Mouse (Mus musculus): ENCODE results near the gene Psmd8.
"Not testable (repeated sequence)": the region's sequence is repeated elsewhere in the genome, so short reads cannot be mapped to it uniquely, and the experiment has no call there.

Psmd8 gene

DNA sequence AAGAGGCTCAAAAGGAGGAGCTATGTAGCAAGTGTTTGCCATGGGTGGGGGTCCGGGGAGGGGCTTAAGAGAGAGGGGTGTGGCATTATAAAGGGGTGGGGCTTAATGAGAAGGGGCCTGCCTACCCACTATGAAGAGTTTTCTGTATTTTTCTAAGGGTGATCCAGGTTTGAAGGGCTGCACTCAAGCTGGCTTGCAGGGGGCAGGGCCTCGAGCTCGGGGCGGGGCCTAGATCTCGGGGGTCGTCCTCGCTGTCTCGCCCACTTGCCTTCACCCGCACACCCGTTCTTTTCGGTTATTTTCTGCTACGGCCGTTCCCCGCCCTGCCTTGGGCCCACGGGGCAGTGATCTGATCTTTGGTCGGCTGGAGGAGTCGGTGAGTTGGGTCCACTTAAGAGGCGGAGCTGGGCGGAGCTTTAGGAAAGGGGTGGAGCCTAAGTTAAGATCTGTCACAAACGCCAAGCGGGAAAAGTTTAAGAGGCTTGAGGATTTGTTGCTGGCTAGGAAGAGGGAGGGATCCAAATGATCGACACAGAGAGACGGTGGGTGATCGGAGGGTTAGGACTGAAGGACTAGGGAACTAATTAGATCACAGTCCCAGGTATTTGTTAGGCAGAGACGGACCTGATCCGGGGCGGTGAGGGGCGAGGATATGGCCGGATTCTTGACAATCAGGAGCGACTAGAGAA lies 10.3 kb downstream of the Psmd8 start, which contains the start of the genes Ggn and Spred3:
Ggn (plus strand) TSS at position 145 of the 689 bp plus-strand sequence.
Spred3 (minus strand) TSS at position 346 of the 689 bp plus-strand sequence.
- peak; percentile 81 for DNase-seq (ENCODE audit: low read depth)

GRCm38 (mm10) chr7:29169231-29170065 lies 11.1 kb downstream of the Psmd8 start:
- peak; percentile 68 for DNase-seq (ENCODE audit: low read depth)

DNA sequence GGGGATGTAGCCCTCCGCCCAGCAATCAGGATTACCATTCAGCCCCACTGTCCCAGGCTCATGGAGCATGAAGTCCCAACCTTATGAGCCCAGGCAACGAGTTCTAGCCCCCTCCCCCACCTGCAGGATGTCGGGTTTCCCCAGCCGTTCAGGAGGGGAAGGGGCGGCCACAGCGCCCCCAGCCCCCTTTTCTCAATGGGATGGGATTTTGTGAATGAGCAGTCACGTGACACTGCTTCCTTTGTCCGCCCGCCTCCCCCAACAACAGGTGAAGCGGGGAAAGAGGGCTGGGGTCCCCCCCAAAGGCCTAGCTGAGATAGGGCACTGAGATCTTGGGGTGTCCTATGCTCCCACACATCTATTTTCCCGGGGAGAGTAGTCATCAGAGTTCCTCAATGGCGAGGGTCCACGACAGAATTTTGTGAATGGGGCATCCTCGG lies 11.7 kb downstream of the Psmd8 start:
- peak; percentile 29 for DNase-seq (ENCODE audit: low read depth)

GRCm38 (mm10) chr7:29168121-29168695 lies 12.3 kb downstream of the Psmd8 start:
- DNase-seq (ENCODE audit: low read depth): no peak

- DNase-seq (ENCODE audit: low read depth): no peak
Measured at GRCm38 (mm10) chr7:29167656-29168055, 12.8 kb downstream of the Psmd8 start.

DNA sequence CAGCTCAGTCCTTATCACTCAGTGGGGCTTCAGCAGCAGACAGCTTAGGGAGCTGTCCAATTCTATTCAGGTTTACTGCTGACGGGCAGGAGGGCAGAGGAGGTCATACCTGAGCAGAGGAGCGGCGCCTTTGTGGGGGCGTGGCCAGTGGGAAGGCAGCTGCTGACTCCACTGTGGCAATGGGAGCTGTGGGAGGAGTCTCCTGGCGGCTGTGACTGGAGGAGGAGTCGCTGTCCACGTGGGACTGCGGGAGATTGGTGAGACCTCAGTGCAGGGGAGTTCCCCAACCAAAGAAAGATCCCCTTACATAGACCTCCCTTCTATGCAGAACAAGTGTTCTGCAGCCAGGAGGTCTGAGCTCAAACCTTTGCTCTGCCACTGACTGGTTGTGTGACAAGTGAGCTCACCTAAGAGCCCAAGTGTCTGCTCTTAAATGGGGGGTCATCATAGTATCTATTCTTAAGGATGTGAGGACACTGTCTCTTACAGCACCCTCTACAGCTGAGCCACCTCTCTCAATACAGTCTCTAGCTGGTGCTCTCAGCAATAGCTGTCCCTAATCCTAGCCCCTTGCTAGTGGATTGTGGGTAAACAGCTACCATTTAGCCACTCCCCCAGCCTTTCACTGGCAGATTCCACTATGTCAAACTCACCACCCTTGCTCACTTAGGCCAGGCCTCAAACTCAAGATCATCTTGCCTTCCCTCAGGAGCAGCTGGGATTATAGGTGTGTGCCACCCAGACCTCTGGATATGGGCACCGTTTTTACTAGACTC lies 17.6 kb downstream of the Psmd8 start:
- DNase-seq (ENCODE audit: low read depth): peak; percentile 78

GRCm38 (mm10) chr7:29162294-29162693 lies 18.2 kb downstream of the Psmd8 start:
- DNase-seq (ENCODE audit: low read depth): no peak

DNA sequence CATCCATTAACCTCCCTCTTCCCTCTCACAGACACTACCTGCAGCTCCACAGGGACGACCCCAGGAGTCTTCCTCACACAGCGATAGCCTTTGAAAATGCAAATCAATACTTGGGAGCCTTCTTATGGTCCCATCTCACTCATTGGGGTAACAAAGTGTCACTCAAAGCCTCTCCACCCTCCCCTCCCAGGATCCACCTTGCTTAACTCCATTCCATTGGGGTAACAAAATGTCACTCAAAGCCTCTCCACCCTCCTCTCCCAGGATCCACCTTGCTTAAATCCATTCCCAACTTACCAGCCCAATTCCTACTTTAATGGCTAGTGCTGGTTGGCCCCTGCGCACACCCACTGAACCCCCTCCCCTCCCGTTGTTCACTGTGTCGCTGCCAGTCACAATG lies 22.2 kb downstream of the Psmd8 start:
- no peak for DNase-seq (ENCODE audit: low read depth)

GRCm38 (mm10) chr7:29155838-29156782 lies 24.4 kb downstream of the Psmd8 start, which contains the start of gene Fam98c:
TSS of gene Fam98c (minus strand) at chr7:29156234.
- DNase-seq (ENCODE audit: low read depth): peak; percentile 90

GRCm38 (mm10) chr7:29155196-29155837 lies 25.2 kb downstream of the Psmd8 start:
- DNase-seq (ENCODE audit: low read depth): peak; percentile 91

- peak; percentile 50 for DNase-seq (ENCODE audit: low read depth)
Measured at GRCm38 (mm10) chr7:29154018-29154720, 26.3 kb downstream of the Psmd8 start.

DNA sequence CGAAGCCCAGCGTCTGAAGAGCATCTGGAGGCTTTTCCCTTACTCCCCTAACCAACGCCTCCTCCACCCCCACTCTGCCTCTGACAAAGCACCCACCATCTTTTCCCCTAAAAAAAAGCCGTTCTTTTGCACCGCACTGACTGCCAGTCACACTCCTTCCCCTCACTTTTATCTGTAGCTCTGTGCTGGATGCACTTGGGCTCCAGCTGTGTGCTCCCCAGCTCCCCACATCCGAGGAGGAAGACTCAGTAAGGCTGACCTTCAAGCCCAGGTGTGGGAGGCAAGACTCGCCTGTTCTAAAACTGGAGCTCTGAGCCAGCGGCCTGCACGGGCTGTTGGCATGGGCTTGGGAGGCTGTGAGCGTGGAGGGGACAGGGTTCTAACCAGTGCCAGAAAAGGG lies 29.0 kb downstream of the Psmd8 start:
- no peak for DNase-seq (ENCODE audit: low read depth)

- DNase-seq (ENCODE audit: low read depth): no peak
Measured at GRCm38 (mm10) chr7:29148771-29149170, 31.7 kb downstream of the Psmd8 start.

DNA sequence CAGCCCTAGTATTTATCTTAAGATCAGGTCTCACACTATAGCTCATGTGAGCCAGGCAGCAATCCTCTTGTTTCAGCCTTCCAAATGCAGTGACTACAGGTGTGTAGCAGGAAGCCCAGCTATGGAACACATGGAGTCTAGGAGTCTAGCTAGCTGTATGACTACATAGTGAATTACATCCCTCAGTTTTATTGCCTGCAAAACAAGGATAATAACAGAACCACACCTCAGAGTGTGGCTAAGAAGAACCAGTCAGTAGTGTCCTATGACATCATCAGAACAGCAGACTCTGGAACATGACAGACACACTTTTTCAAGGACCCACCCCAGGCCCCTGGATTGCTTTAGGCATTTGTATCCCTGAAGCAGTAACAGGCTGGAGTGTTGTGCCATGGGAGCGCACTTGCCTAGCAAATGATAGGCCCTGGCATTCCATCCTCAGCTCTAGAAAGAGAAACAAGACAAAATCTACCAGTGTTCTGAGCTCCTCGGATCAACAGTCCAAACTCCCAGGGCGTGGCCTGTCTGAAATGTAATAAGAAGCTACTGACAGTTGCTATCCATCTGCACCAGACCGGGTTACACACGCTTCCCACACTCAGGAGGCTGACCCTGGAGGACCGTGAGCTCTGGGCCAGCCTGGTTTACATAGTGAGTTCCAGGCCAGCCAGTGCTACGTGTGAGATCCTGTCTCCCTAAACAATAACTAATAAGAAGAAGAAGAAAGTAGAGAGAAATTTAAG lies 33.7 kb downstream of the Psmd8 start:
- DNase-seq (ENCODE audit: low read depth): no peak

DNA sequence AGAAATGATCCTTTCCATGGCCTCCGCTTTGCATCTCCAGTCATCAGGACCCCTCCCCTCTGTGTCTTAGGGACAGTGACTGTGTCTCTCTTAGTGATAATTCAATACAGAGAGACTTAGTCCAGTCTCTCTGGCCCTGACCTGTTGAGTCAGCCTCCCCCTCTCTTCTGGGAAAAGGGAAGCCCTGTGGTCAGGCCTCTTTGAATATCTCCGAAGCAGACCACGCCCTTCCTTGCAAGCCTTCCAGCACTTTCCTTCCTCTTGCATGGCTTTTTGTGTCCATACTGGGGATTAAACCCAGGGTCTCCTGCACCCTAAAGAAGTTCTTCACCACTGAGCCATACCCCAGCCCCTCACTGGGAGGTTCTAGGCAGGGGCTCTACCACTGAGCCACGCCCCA lies 36.5 kb downstream of the Psmd8 start:
- no peak for DNase-seq (ENCODE audit: low read depth)

DNA sequence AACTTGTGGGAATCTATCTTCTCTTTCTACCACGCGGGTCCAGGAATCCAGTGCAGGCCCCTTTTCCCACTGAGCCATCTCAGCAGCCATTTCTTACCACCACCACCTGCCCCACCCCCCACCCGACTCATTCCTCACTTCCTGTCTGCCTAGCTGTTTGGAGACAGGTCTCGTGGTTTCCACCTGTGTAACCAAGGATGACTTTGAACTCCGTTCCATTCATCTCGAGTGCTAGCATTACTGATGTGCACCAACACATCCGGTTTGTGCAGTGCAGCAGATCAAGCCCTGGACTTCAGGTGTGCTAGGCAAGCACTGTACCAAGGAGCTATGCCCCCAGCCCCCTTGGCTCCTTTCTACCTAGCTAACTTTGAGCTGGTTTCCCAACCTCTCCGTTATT lies 39.1 kb downstream of the Psmd8 start:
- peak; percentile 76 for DNase-seq (ENCODE audit: low read depth)

- not testable (repeated sequence) for DNase-seq (ENCODE audit: low read depth)
Measured at GRCm38 (mm10) chr7:29139237-29139636, 41.3 kb downstream of the Psmd8 start.

DNA sequence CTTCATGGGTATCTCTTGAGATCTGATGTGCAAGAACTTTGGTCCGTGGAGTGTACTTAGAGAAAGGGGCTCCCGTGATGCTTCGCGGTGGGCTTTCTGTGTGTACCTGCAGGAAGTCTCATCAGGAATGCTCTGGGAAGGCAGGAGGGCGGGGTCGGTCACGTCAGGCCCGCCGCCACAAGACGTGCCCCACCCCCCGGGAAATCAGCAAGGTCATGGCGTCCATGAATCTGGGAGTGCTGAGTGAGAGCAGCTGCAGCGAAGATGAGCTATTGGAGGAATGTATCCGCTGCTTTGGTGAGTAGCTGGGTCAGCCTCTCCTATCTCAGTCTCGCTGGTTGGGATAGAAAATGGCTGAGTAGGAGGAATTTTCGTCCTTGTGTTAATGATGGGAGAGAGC lies 43.1 kb downstream of the Psmd8 start:
- no peak for DNase-seq (ENCODE audit: low read depth)

Measured in induced T-regulatory cell, adult 2 months (primary cell).